In genomic region chr13:40853842-40854241, GRCm38 (mm10) we compare ENCODE assay signal across 8 mouse cellular contexts. TPM values are rescaled to one million over a fixed set of nuclear protein-coding genes. Genes with fewer than 3 reads are reported as not detected.
DNase-seq lines count a peak whose midpoint lies in the region; ATAC-seq lines count a peak whose summit lies in the region.

No protein-coding gene starts in this region.

- H3K27me3 ChIP-seq in heart, embryonic 11.5 days (ENCODE audit: control insufficient read depth, insufficient read depth, low read length): no peaks in the 10 kb centered on the region
- no peaks in the 10 kb centered on the region for H3K27me3 ChIP-seq in neural tube, embryonic 11.5 days (ENCODE audit: control insufficient read depth, insufficient read depth, low read length)
- no peaks in the 10 kb centered on the region for H3K27me3 ChIP-seq in liver, embryonic 15.5 days

- H3K4me3 ChIP-seq in heart, embryonic 11.5 days (ENCODE audit: low read depth, low read length): peak overlapping the region; percentile 44
- H3K4me3 ChIP-seq in neural tube, embryonic 11.5 days (ENCODE audit: low read depth, low read length): no peak overlapping the region
- H3K4me3 ChIP-seq in liver, embryonic 15.5 days (replicated peaks): peak overlapping the region; percentile 46

- H3K9ac ChIP-seq in heart, embryonic 11.5 days (ENCODE audit: low read depth, low read length): peak overlapping the region; percentile 70
- H3K9ac ChIP-seq in neural tube, embryonic 11.5 days (ENCODE audit: low read length): no peak overlapping the region
- no peak overlapping the region for H3K9ac ChIP-seq in liver, embryonic 15.5 days

- peaks cover 4% of the 10 kb centered on the region; the same call in 1 of the 2 replicates for H3K4me1 ChIP-seq in heart, embryonic 11.5 days (ENCODE audit: control insufficient read depth, insufficient read depth, low read length)
- H3K4me1 ChIP-seq in neural tube, embryonic 11.5 days (ENCODE audit: control insufficient read depth, insufficient read depth, low read length): no peaks in the 10 kb centered on the region
- peaks cover 14% of the 10 kb centered on the region; the same call in 1 of the 2 replicates for H3K4me1 ChIP-seq in liver, embryonic 15.5 days (replicated peaks)

- no peaks in the 10 kb centered on the region for H3K36me3 ChIP-seq in heart, embryonic 11.5 days (ENCODE audit: control insufficient read depth, insufficient read depth, low read length)
- H3K36me3 ChIP-seq in neural tube, embryonic 11.5 days (ENCODE audit: control insufficient read depth, insufficient read depth, low read length): no peaks in the 10 kb centered on the region
- no peaks in the 10 kb centered on the region for H3K36me3 ChIP-seq in liver, embryonic 15.5 days (replicated peaks)

- H3K4me2 ChIP-seq in heart, embryonic 11.5 days: peak overlapping the region; percentile 75
- H3K4me2 ChIP-seq in neural tube, embryonic 11.5 days (ENCODE audit: low read depth): peak overlapping the region; percentile 48; the same call in 1 of the 2 replicates
- peak overlapping the region; percentile 66 for H3K4me2 ChIP-seq in liver, embryonic 15.5 days

- no peak for DNase-seq in heart, adult 9 months (ENCODE audit: low spot score in 2 of 2)
- DNase-seq in neural tube, embryonic 11.5 days (ENCODE audit: low spot score): no peak
- no peak for DNase-seq in neural tube, embryonic 10.5 days (ENCODE audit: extremely low spot score, low spot score)
- DNase-seq in layer of hippocampus, adult 8-10 months (ENCODE audit: low spot score in 2 of 2): no peak
- DNase-seq in thymus, postnatal 36 days: no peak
- no peak for DNase-seq in frontal cortex, postnatal 10 days (ENCODE audit: low spot score in 2 of 2)

- no peaks in the 10 kb centered on the region for H3K9me3 ChIP-seq in heart, embryonic 11.5 days (replicated peaks; ENCODE audit: control insufficient read depth, low read length)
- no peaks in the 10 kb centered on the region for H3K9me3 ChIP-seq in neural tube, embryonic 11.5 days (ENCODE audit: control insufficient read depth, low read length)
- no peaks in the 10 kb centered on the region for H3K9me3 ChIP-seq in liver, embryonic 15.5 days (replicated peaks)

- 71% methylated on average over 4 of the region's 4 CpGs for WGBS in heart, embryonic 11.5 days (ENCODE audit: insufficient replicate concordance)
- WGBS in neural tube, embryonic 11.5 days: 92% methylated on average over 4 of the region's 4 CpGs
- 54% methylated on average over 4 of the region's 4 CpGs for WGBS in liver, embryonic 15.5 days (ENCODE audit: insufficient replicate concordance)

- no peak for ATAC-seq in heart, embryonic 11.5 days (replicated peaks; ENCODE audit: insufficient number of reproducible peaks, low FRiP score, low TSS enrichment)
- no peak for ATAC-seq in neural tube, embryonic 11.5 days (ENCODE audit: insufficient read depth, low FRiP score, low TSS enrichment)
- no peak for ATAC-seq in liver, embryonic 15.5 days (ENCODE audit: insufficient read depth)

- peak overlapping the region; percentile 90 for H3K27ac ChIP-seq in heart, embryonic 11.5 days (ENCODE audit: low read depth, low read length)
- H3K27ac ChIP-seq in neural tube, embryonic 11.5 days (ENCODE audit: low read depth, low read length): no peak overlapping the region
- no peak overlapping the region for H3K27ac ChIP-seq in liver, embryonic 15.5 days (replicated peaks)

RNA-seq across cellular contexts. Expression of gene Gcnt2, which starts 5.7 kb away (rescaled TPM):
- 4.1 and 4.7 TPM in 2 replicates for polyA plus RNA-seq in heart, embryonic 11.5 days (2014; fragmentation: Nextera tagmentation; extraction: Ambion mirVana)
- 5.9 and 6.9 TPM in 2 replicates for polyA plus RNA-seq in neural tube, embryonic 11.5 days (2014; fragmentation: Nextera tagmentation; extraction: Ambion mirVana)
- 1.6 TPM in 2 replicates for polyA plus RNA-seq in liver, embryonic 15.5 days (2015; fragmentation: Nextera tagmentation; extraction: Ambion mirVana)
- 10 to 100 TPM; 14.9 to 21.2 (median 18.1) TPM for total RNA-seq in layer of hippocampus, adult 8-10 months (2022)
